Mouse (Mus musculus) gonadal fat pad, adult 2 months (tissue): Measurements from ENCODE around the gene Ssrp1. TPM values are rescaled to one million over a fixed set of nuclear protein-coding genes. Genes with fewer than 3 reads are reported as not detected.

Experiments used
- DNase-seq: peaks from one replicate; pipeline ENCODE4 v3.0.0-alpha.2; 2012; ENCODE audit warnings: low read depth
- polyA plus RNA-seq: library from polyadenylated mRNA; depleted of rRNA; stranded (reverse); fragments of >200 nt; gene quantifications from 2 replicates; pipeline ENCODE4 v1.2.3, GENCODE M21; 2012

Gene Ssrp1
- polyA plus RNA-seq, 1 experiment = 106 TPM

- no peak for DNase-seq
These were observed 457 bp upstream of the Ssrp1 start for GRCm38 (mm10) chr2:85036507-85037046.

DNA sequence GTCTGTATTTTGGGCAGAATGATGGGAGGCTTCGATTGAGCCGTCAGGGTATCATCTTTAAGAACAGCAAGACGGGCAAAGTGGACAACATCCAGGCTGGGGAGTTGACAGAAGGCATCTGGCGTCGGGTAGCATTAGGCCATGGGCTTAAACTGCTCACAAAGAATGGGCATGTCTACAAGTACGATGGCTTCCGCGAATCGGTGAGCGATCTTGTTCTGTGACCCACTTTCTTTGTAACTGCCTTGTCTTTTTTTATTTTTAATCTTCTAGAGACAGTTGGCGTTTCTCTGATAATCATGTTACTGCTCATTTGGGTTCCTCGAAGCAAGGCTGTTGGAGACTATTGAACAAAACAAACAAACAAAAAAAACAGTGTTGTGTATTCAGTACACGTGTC lies 1.3 kb downstream of the Ssrp1 start:
- no peak for DNase-seq

DNA sequence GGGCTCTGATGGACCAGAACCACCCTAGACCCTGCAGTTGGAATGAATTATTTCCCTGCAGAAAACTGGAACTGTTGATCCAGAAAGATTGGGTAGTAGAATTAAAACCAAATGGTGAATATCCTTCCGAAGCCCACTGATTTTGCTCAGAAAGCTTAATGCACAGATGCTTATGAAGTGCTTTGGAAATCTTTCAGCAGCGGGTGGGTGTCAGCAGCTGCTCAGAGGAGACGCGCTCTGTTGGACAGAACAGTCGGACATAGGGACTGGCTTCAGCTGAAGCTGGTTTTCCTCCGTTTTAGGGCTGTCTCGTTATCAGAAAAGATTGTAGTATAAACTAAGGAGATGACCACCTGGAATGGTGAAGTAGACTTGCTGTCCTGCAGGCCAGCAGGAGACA lies 6.6 kb downstream of the Ssrp1 start:
- no peak for DNase-seq

DNA sequence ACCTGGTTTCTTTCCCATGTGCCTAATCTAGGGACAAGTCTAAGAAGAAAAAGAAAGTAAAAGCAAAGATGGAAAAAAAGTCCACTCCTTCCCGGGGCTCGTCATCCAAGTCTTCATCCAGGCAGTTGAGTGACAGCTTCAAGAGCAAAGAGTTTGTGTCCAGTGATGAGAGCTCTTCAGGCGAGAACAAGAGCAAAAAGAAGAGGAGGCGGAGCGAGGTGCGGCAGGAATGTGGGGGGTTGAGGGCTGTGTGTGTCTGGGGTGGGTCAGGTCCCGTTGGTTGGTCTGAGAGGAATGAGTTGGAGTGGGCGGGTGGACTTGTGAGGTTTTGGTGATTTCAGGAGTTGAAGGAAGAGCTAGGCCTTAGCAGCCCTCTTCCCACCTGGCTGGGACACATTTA lies 9.2 kb downstream of the Ssrp1 start:
- DNase-seq = no peak

- DNase-seq = no peak
These were observed 10.0 kb downstream of the Ssrp1 start for GRCm38 (mm10) chr2:85047081-85047480.

DNA sequence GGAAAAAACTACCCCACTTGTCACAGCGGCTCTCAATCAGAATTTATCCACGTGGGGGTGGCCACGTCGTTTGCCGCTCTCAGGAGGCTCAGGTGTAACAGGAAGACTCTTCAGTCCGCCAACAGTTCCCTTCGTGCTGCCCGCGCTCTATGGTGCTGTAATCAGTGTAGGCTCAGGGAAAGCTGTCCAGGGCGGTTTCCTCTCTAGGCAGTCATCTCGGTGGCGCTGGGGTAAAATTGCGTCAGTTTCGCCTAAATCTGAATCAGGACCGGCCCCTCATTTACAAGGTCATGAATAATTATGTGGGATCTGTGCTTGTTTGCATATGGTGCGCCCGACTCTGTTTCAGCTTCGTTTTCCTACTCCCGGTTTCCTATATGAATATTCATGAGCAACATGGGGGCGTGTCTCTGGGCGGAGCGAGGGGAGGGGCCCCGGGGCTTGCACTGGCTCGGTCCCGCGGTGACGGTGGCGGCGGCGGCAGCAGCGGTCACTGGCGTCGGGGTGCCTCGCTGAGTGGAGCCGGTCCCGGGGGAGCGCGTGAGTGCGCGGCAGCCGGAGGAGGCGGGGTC lies 10.6 kb downstream of the Ssrp1 start, which contains the start of gene Tnks1bp1:
TSS of gene Tnks1bp1 (plus strand) at position 427 of the 572 bp plus-strand sequence.
- peak; percentile 89 for DNase-seq

DNA sequence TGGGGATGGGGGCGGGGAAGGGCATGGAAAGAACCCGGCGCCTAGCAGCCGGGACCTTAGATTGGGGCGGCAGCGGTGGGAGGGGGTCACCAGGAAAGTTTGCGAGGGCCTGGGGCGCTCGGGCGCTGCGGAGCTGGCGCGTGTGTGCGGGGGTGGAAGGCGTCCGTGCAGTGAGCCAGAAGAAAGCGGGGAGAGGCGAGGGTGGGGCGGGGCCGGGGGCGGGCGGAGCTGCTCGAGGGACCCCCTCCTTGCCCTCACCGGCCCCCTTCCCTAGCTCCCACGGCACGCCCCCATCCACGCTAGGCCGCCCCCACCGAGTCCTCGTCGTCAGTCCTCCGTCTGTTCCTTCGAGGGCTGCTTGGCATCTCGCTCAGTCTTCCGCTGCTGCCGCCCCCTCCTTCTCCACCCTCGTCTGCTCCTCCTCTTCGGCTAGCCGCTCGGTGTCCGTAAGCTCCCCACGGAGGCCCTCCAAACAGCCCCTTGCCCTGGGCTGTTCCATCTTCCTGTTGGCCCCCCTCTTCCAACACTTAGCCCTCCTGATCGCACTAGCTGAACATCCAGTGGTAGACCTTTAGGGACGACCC lies 11.2 kb downstream of the Ssrp1 start:
- no peak for DNase-seq

DNA sequence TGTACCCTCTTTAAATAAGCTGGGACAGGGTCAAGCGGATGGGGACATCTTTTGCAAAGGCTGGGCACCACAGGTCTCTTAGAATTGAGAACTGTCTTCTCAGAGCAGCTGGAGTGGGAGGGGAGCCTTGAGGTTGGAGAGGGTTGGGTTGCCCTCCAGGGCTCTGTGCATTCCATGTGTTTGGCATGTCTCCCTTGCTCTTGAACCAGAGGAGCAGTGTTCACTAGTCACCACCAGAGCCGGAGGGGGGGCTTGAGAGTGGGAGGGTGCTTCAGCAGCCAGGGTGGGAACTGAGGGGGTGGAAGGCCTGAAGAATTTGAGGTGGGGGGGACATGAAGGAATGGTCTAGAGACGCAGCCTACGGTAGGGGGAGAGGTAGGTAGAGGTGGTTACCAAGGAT lies 12.2 kb downstream of the Ssrp1 start:
- no peak for DNase-seq

- no peak for DNase-seq
These were observed 13.1 kb downstream of the Ssrp1 start for GRCm38 (mm10) chr2:85050001-85050634.

DNA sequence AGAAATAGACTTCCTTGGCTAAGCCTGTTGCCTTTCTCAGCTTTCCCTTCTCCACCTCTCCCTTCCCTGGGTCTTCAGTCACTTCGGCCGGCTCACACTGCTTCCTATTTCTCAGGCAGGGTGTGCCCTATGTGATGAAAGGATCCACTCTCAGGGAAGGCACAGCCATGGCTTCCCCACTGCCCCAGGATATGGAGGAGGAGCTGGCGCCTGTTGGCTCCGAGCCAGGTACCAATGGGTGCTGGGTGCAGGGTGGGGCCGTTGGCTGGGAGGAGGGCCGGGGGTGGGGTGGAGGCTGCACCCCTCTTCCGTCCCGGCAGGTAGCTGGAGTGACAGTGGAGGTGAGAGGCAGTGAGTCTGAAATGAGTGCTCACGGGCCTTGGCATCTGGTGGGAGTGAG lies 13.7 kb downstream of the Ssrp1 start:
- DNase-seq = no peak

DNA sequence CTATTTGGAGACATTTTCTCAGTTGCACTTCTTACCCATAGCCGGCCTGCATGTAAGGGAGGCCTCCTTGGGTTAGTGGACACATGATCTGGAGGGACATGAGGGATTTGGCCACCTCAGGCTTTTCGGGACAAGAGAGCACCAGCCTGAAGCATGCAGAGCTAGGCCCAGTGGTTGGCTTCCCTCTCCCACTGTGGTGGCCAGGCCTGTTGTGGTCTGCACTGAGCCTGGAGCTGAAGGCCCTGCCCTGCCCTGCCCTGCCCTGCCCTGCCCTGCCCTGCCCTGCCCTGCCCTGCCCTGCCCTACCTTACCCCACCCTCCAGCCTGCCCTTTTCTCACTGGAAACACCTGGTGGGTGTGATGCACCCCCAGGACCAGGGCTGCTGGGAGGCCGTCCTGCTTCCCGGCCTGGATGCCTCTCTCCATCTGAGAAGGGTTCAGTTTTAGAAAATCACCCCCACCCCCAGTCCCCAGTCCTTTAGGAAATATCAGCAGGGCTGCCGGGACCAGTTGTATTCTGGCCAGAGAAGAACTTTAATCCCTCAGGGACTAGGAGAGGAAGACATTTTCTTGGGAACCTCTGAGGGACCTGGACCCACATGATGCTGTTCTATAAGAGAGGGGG lies 16.3 kb downstream of the Ssrp1 start:
- DNase-seq = no peak

GRCm38 (mm10) chr2:85056711-85057110 lies 19.7 kb downstream of the Ssrp1 start:
- DNase-seq = no peak

GRCm38 (mm10) chr2:85059677-85060076 lies 22.6 kb downstream of the Ssrp1 start:
- DNase-seq = no peak

GRCm38 (mm10) chr2:85060591-85061060 lies 23.6 kb downstream of the Ssrp1 start:
- DNase-seq = no peak

GRCm38 (mm10) chr2:85061107-85061541 lies 24.1 kb downstream of the Ssrp1 start:
- DNase-seq = no peak

- no peak for DNase-seq
These were observed 28.3 kb downstream of the Ssrp1 start for GRCm38 (mm10) chr2:85065141-85065875.

DNA sequence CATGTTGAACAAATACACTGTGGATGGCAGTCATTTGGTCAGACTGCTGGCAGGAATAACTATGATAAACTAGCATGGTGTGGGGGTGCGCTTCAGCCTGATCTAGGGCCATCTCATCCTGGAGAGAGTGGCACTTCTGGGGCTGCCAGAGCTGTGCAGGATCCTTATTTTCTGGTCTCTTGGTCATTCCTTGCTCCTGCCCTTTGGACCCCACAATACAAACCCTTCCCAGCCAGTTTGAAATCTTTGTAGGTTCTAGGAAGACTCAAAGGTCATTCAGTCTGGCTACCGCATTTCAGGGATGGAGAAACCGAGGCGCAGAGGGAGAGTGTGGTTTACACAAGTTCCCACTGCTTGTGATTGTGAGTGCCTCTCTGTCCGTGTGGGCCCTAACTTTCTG lies 29.9 kb downstream of the Ssrp1 start:
- no peak for DNase-seq

DNA sequence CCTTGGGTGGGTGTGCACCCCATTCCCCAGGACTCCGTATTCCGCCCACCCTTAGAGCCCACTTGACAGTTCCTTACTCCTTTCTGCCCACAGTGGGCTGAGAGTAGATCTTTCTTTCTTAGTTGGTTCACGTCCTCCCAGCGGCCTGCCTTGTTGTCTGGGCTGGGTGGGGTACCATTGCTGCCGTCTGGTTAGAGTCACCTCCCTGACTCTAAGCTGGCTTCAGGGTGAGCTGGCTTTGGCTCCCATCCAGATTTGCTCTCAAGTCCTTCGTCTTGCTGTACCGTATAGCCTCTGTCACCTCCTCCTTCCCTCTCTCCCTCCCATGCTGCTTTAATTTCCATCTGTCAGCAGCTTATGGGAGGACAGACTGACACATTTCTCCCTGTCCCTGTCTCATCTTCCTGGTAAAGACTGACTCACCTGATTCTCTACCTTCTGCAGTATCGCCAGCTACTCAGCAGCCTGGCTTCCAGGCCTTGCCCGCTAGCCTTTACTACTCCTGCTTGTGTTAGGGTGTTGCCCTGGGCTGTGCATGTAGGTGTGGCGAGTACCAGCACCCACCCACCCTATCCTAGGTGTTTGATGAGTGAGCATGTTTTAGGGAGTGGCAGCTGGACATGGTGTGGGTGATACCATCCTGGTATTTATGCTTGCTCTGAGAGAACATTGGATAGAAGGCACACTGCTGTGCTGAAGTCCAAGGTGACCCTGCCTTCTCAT lies 31.0 kb downstream of the Ssrp1 start:
- DNase-seq = no peak

GRCm38 (mm10) chr2:85068626-85069025 lies 31.6 kb downstream of the Ssrp1 start:
- DNase-seq = no peak

DNA sequence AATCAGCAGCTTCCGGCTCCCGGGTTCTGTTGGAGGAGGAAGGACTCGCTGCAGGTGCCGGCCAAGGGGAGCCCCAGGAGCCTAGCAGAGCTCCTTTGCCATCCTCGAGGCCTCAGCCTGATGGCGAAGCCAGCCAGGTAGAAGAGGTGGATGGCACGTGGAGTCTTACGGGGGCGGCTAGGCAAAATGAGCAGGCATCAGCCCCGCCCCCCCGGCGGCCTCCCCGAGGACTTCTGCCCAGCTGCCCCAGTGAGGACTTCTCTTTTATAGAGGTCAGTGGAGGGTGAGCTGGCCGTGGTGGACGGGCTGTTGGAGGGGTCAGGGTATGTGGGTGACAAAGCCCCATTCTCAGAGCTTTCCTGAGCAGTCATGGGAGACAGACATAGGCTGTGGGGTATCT lies 33.1 kb downstream of the Ssrp1 start:
- DNase-seq = no peak

GRCm38 (mm10) chr2:85071921-85072320 lies 34.9 kb downstream of the Ssrp1 start:
- DNase-seq = no peak
